21 mouse cellular contexts compared by ENCODE assay signal in the genomic region with DNA sequence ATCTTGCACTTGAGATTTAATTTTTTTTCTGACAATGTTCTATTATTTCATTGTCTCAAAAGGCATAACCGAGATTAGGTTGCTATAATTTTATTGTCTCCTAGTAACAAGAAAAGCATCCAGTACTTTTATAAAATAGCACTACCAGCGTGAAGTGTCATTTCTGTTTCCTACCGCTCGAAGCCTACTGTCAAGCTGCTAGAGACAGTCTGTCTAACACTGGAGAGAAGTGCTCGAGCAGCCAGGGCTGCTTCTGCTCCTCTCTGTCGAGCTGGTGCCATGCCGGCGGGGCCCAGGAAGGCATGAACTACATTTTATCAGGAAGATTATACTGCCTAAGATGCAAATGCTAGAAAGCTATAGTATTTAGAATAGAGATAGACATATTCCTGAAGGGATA.
"Had no signal": no experiment of that assay in that cellular context is flagged by ENCODE, and none has a peak within 500 bp of the region (broad histone marks: within the 10 kb centered on the region; RNA-seq: fewer than 3 reads in every experiment).

No protein-coding gene starts in this region.

- ATAC-seq: liver, postnatal 0 days; lung, postnatal 0 days; midbrain, embryonic 15.5 days had no signal

- H3K9me3 ChIP-seq: kidney, embryonic 15.5 days; limb, embryonic 12.5 days; limb, embryonic 15.5 days; midbrain, embryonic 12.5 days; midbrain, embryonic 15.5 days; neural tube, embryonic 12.5 days; neural tube, embryonic 15.5 days had no signal

- H3K27ac ChIP-seq: kidney, embryonic 15.5 days; limb, embryonic 12.5 days; limb, embryonic 15.5 days; liver, embryonic 14.5 days; macrophage; midbrain, embryonic 12.5 days; midbrain, embryonic 15.5 days; neural tube, embryonic 12.5 days; neural tube, embryonic 15.5 days had no signal

- DNase-seq: kidney, adult 8-10 months; kidney, postnatal 10 days; kidney, postnatal 36 days; left cerebral cortex, postnatal 4 days; liver, postnatal 0 days; lung, embryonic 14.5 days; right cerebral cortex, adult 18-20 months; right cerebral cortex, postnatal 14 days; thymus, adult 2 months; thymus, postnatal 14 days; thymus, postnatal 4 days had no signal

- H3K27me3 ChIP-seq: kidney, embryonic 15.5 days; limb, embryonic 12.5 days; limb, embryonic 15.5 days; midbrain, embryonic 12.5 days; midbrain, embryonic 15.5 days; neural tube, embryonic 12.5 days; neural tube, embryonic 15.5 days had no signal

- H3K36me3 ChIP-seq: kidney, embryonic 15.5 days; limb, embryonic 12.5 days; limb, embryonic 15.5 days; midbrain, embryonic 12.5 days; midbrain, embryonic 15.5 days; neural tube, embryonic 12.5 days; neural tube, embryonic 15.5 days had no signal

- H3K4me3 ChIP-seq: kidney, embryonic 15.5 days; limb, embryonic 12.5 days; limb, embryonic 15.5 days; midbrain, embryonic 12.5 days; midbrain, embryonic 15.5 days; neural tube, embryonic 12.5 days; neural tube, embryonic 15.5 days had no signal

- H3K4me1 ChIP-seq: limb, embryonic 12.5 days had no signal
